Mouse (Mus musculus) stomach, postnatal 0 days (tissue): ENCODE measurements at regions not wholly inside any gene's neighbourhood (a gene's known extent, or its start where the extent isn't known, plus 50 kb on each side); places are given as distances from the start of the nearest gene placed in this dataset.
"Not testable (repeated sequence)": the region's sequence is repeated elsewhere in the genome, so short reads cannot be mapped to it uniquely, and the experiment has no call there.

Experiments
- ATAC-seq: fragments of 200-750 bp; cut with Nextera tagmentation; 2 replicates; pipeline ENCODE4 v1.8.0; 2017; ENCODE audit not compliant: low FRiP score, low TSS enrichment
- DNase-seq: peaks from one replicate; pipeline ENCODE4 v3.0.0-alpha.2; 2016; ENCODE audit warnings: low spot score
- H3K27ac ChIP-seq: fragments of 300-500 bp; sonication (generic); replicated peaks from 2 replicates; pipeline ENCODE4 v1.5.1; 2014; ENCODE audit warnings: mild to moderate bottlenecking, control low read depth
- H3K27me3 ChIP-seq: fragments of 300-500 bp; sonication (generic); 2 replicates; pipeline ENCODE4 v1.6.1; 2014; ENCODE audit warnings: low read length; ENCODE audit not compliant: control insufficient read depth, insufficient read depth
- H3K36me3 ChIP-seq: fragments of 300-500 bp; sonication (generic); 2 replicates; pipeline ENCODE4 v1.6.1; 2014; ENCODE audit warnings: low read length, mixed read lengths; ENCODE audit not compliant: control insufficient read depth, insufficient read depth
- H3K4me1 ChIP-seq: fragments of 300-500 bp; sonication (generic); replicated peaks from 2 replicates; pipeline ENCODE4 v1.6.1; 2014; ENCODE audit warnings: antibody characterized with exemption; ENCODE audit not compliant: control insufficient read depth, insufficient read depth
- H3K4me2 ChIP-seq: fragments of 300-500 bp; sonication (generic); replicated peaks from 2 replicates; pipeline ENCODE4 v1.6.1; 2014; ENCODE audit warnings: low read depth, mild to moderate bottlenecking, control low read depth, moderate library complexity
- H3K4me3 ChIP-seq: fragments of 300-500 bp; sonication (generic); 2 replicates; pipeline ENCODE4 v1.5.1; 2014; ENCODE audit warnings: low read depth, low read length, control low read depth
- H3K9ac ChIP-seq: fragments of 300-500 bp; sonication (generic); 2 replicates; pipeline ENCODE4 v1.6.1; 2014; ENCODE audit warnings: mild to moderate bottlenecking, low read length, control low read depth, mixed read lengths
- H3K9me3 ChIP-seq: fragments of 300-500 bp; sonication (generic); 2 replicates; pipeline ENCODE4 v1.6.1; 2016; ENCODE audit warnings: low read length; ENCODE audit not compliant: control insufficient read depth
- WGBS: fragments of 180-500 bp; shearing (Covaris S2); extraction: QIAGEN DNeasy Blood & Tissue Kit; methylation state at CpG from one replicate; pipeline ENCODE4 v1.1.7; 2014; 5-methylcytosine and 5-hydroxymethylcytosine counted together

DNA sequence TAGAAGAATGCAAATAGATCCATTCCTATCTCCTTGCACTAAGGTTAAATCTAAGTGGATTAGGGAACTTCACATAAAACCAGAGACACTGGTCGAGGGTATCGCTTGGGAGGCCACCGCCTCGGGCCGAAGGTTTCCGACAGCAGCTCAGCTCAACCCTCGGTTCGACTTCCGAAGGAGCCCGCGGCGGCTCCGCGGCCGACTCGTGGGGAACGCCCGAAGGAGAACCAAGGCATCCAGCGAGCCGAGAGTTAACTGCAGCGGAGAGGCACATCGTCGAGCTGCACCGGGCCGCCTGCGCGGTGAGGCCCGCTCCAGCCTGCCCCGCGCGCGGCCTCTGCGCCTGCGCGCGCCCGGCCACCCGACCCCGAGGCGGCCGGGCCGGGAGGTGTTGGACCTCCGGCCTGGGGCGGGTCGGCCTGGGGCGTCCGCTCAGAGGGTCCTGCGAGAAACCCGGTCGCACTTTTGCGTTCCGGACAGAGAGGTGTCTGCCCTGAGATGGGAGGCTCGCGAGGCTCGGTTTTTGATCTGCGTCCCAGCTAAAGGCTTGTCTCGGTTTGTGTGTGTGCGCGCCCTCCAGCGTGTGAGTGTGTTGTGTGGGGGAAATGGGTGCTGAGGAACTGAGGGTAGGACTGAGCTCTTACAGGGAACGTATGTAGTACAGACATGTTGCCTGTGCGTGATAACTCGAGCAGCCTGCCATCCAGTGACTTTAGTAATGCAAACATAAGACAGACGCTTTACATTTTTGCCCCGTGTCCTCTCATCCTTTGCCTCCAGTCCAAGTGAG is 50.9 kb upstream of the Vmn2r9 start:
- not testable (repeated sequence) for H3K36me3 ChIP-seq, H3K9me3 ChIP-seq, DNase-seq, H3K9ac ChIP-seq, H3K4me3 ChIP-seq, H3K27me3 ChIP-seq, H3K4me1 ChIP-seq, H3K27ac ChIP-seq
- peak; percentile 96 for ATAC-seq
- WGBS: 2% methylated on average over 24 of the region's 65 CpGs
- peak overlapping the region; percentile 31; the same call in 1 of the 2 replicates for H3K4me2 ChIP-seq
